In the genomic region with DNA sequence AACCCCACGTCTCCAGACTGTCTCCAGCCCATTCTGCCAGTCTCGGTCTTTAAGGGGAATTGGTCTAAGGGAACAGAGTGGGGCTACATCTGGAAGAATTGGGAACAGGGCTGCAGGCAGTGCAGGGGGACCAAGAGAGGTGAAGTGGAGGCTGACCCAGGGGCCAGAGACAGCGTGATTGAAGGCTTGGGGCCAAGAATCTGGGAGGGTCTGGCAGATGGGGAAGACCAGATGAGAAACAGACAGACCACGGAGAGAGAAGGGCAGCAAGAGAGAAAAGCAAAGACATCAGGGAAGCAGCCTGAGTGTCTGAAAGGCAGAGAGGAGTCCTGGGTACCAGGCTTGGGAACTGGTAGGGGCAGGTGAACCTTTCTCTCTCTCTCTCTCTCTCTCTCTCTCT, we compare ENCODE assay signal across 11 mouse cellular contexts. TPM values are rescaled to one million over a fixed set of nuclear protein-coding genes. Genes with fewer than 3 reads are reported as not detected.
DNase-seq lines count a peak whose midpoint lies in the region; ATAC-seq and TF ChIP-seq lines count a peak whose summit lies in the region.
"Had no signal": no experiment of that assay in that cellular context is flagged by ENCODE, and none has a peak within 500 bp of the region (broad histone marks: within the 10 kb centered on the region; RNA-seq: fewer than 3 reads in every experiment).

No protein-coding gene starts in this region.

- no peak for DNase-seq in heart, embryonic 10.5 days (ENCODE audit: low spot score)
- DNase-seq in heart, adult 11 months = no peak
- no peak for DNase-seq in thymus, adult 2 months
- no peak for DNase-seq in thymus, postnatal 0 days (ENCODE audit: low spot score)
- no peak for DNase-seq in thymus, postnatal 10 days (ENCODE audit: low spot score in 2 of 2)
- DNase-seq in ovary, postnatal 14 days (ENCODE audit: low spot score) = no peak

- peak overlapping the region; percentile 84 for H3K4me3 ChIP-seq in heart, embryonic 10.5 days
- peak overlapping the region; percentile 59 for H3K4me3 ChIP-seq in thymus, adult 2 months (ENCODE audit: control insufficient read depth, insufficient read depth, low read length)
- peak overlapping the region; percentile 68 for H3K4me3 ChIP-seq in limb, embryonic 15.5 days
- H3K4me3 ChIP-seq in stomach, embryonic 16.5 days (replicated peaks; ENCODE audit: low read length) = no peak overlapping the region; the same call in 1 of the 2 replicates

- no peaks in the 10 kb centered on the region for H3K27me3 ChIP-seq in heart, embryonic 10.5 days (ENCODE audit: insufficient read depth, poor library complexity, severe bottlenecking)
- no peaks in the 10 kb centered on the region; the same call in 1 of the 2 replicates for H3K27me3 ChIP-seq in thymus, adult 2 months (ENCODE audit: control insufficient read depth, insufficient read depth, low read length)
- no peaks in the 10 kb centered on the region for H3K27me3 ChIP-seq in limb, embryonic 15.5 days
- H3K27me3 ChIP-seq in stomach, embryonic 16.5 days (ENCODE audit: control insufficient read depth, insufficient read depth, low read length) = no peaks in the 10 kb centered on the region
- H3K27me3 ChIP-seq: Patski had no signal

- TF ChIP-seq POLR2A in thymus, adult 2 months (IDR thresholded peaks at IDR 0.05; ENCODE audit: control insufficient read depth, extremely low read depth, insufficient read depth, low read length, poor library complexity) = no peak

- H3K4me1 ChIP-seq in heart, embryonic 10.5 days = peaks cover 36% of the 10 kb centered on the region
- H3K4me1 ChIP-seq in thymus, adult 2 months (replicated peaks; ENCODE audit: control insufficient read depth, insufficient read depth, low read length) = peaks cover 23% of the 10 kb centered on the region
- peaks cover 17% of the 10 kb centered on the region for H3K4me1 ChIP-seq in limb, embryonic 15.5 days
- peaks cover 3% of the 10 kb centered on the region; the same call in 1 of the 2 replicates for H3K4me1 ChIP-seq in stomach, embryonic 16.5 days (ENCODE audit: control insufficient read depth, insufficient read depth, low read length)

- peak overlapping the region; percentile 97 for H3K4me2 ChIP-seq in limb, embryonic 15.5 days
- H3K4me2 ChIP-seq in stomach, embryonic 16.5 days (ENCODE audit: low read depth, low read length) = peak overlapping the region; percentile 96

- no peaks in the 10 kb centered on the region for H3K9me3 ChIP-seq in heart, embryonic 10.5 days
- no peaks in the 10 kb centered on the region for H3K9me3 ChIP-seq in limb, embryonic 15.5 days
- H3K9me3 ChIP-seq in stomach, embryonic 16.5 days (replicated peaks; ENCODE audit: control insufficient read depth, low read length) = no peaks in the 10 kb centered on the region
- H3K9me3 ChIP-seq: megakaryocyte, embryonic 14.5 days had no signal

- ATAC-seq in limb, embryonic 15.5 days (ENCODE audit: insufficient number of reproducible peaks, low FRiP score, low TSS enrichment, low read depth) = no peak
- no peak for ATAC-seq in stomach, embryonic 16.5 days (ENCODE audit: insufficient read depth, low FRiP score)
- ATAC-seq: Patski had no signal

- H3K9ac ChIP-seq in limb, embryonic 15.5 days = no peak overlapping the region
- peak overlapping the region; percentile 47 for H3K9ac ChIP-seq in stomach, embryonic 16.5 days (ENCODE audit: low read length)

- peak overlapping the region; percentile 52 for H3K27ac ChIP-seq in heart, embryonic 10.5 days
- H3K27ac ChIP-seq in thymus, adult 2 months (ENCODE audit: control insufficient read depth, insufficient read depth, low read length) = no peak overlapping the region
- H3K27ac ChIP-seq in limb, embryonic 15.5 days = no peak overlapping the region
- H3K27ac ChIP-seq in stomach, embryonic 16.5 days (ENCODE audit: low read length) = no peak overlapping the region

- peaks cover 65% of the 10 kb centered on the region for H3K36me3 ChIP-seq in heart, embryonic 10.5 days
- H3K36me3 ChIP-seq in thymus, adult 2 months (ENCODE audit: control insufficient read depth, insufficient read depth, low read length) = peaks cover 30% of the 10 kb centered on the region
- H3K36me3 ChIP-seq in limb, embryonic 15.5 days = peaks cover 65% of the 10 kb centered on the region
- peaks cover 13% of the 10 kb centered on the region for H3K36me3 ChIP-seq in stomach, embryonic 16.5 days (ENCODE audit: control insufficient read depth, insufficient read depth, low read length)

- 32% methylated on average over 4 of the region's 4 CpGs for WGBS in heart, embryonic 10.5 days
- 69% methylated on average over 4 of the region's 4 CpGs for WGBS in thymus, adult 2 months
- whole genome bisulfite sequencing in limb, embryonic 15.5 days = 16% methylated on average over 4 of the region's 4 CpGs
- 28% methylated on average over 4 of the region's 4 CpGs for WGBS in stomach, embryonic 16.5 days

- TF ChIP-seq CTCF in thymus, adult 2 months (IDR thresholded peaks at IDR 0.05; ENCODE audit: borderline replicate concordance, control insufficient read depth, extremely low read depth, insufficient read depth, low read length, poor library complexity) = no peak

RNA-seq across cellular contexts. Expression of a gene that starts 0.6 kb away (rescaled TPM):
- polyA plus RNA-seq in heart, embryonic 10.5 days (2016; fragmentation: Nextera tagmentation; extraction: Ambion mirVana) = not detected in 2 replicates
- not detected in 2 replicates for polyA plus RNA-seq in thymus, adult 2 months (2012; rRNA removed)
- not detected in 2 replicates for polyA plus RNA-seq in thymus, postnatal 0 days (2015; fragmentation: Nextera tagmentation; extraction: Ambion mirVana)
- polyA plus RNA-seq in limb, embryonic 15.5 days (2015; fragmentation: Nextera tagmentation; extraction: Ambion mirVana) = 0.99 TPM in 1 of 2 replicates, not detected in the other
- not detected in 2 replicates for polyA plus RNA-seq in stomach, embryonic 16.5 days (2015; fragmentation: Nextera tagmentation; extraction: Ambion mirVana)
- polyA plus RNA-seq: Patski; small intestine, adult 2 months had no signal

RNA-seq across cellular contexts. Expression of a gene that starts 1.0 kb away (rescaled TPM):
- polyA plus RNA-seq in heart, embryonic 10.5 days (2016; fragmentation: Nextera tagmentation; extraction: Ambion mirVana) = 2.5 and 4.4 TPM in 2 replicates
- polyA plus RNA-seq in thymus, adult 2 months (2012; rRNA removed) = 138 and 142 TPM in 2 replicates
- 5.2 and 5.4 TPM in 2 replicates for polyA plus RNA-seq in thymus, postnatal 0 days (2015; fragmentation: Nextera tagmentation; extraction: Ambion mirVana)
- polyA plus RNA-seq in limb, embryonic 15.5 days (2015; fragmentation: Nextera tagmentation; extraction: Ambion mirVana) = 3.7 and 4.2 TPM in 2 replicates
- 1.6 and 2.2 TPM in 2 replicates for polyA plus RNA-seq in stomach, embryonic 16.5 days (2015; fragmentation: Nextera tagmentation; extraction: Ambion mirVana)

RNA-seq across cellular contexts. Expression of a gene that starts 18.9 kb away (rescaled TPM):
- not detected in 2 replicates for polyA plus RNA-seq in heart, embryonic 10.5 days (2016; fragmentation: Nextera tagmentation; extraction: Ambion mirVana)
- 67.6 and 92.4 TPM in 2 replicates for polyA plus RNA-seq in thymus, adult 2 months (2012; rRNA removed)
- polyA plus RNA-seq in thymus, postnatal 0 days (2015; fragmentation: Nextera tagmentation; extraction: Ambion mirVana) = 82.4 and 117 TPM in 2 replicates
- not detected in 2 replicates for polyA plus RNA-seq in limb, embryonic 15.5 days (2015; fragmentation: Nextera tagmentation; extraction: Ambion mirVana)
- not detected in 2 replicates for polyA plus RNA-seq in stomach, embryonic 16.5 days (2015; fragmentation: Nextera tagmentation; extraction: Ambion mirVana)
- polyA plus RNA-seq: small intestine, adult 2 months had no signal

RNA-seq across cellular contexts. Expression of a gene that starts 22.3 kb away (rescaled TPM):
- 392 and 455 TPM in 2 replicates for polyA plus RNA-seq in heart, embryonic 10.5 days (2016; fragmentation: Nextera tagmentation; extraction: Ambion mirVana)
- polyA plus RNA-seq in thymus, adult 2 months (2012; rRNA removed) = 239 and 266 TPM in 2 replicates
- polyA plus RNA-seq in thymus, postnatal 0 days (2015; fragmentation: Nextera tagmentation; extraction: Ambion mirVana) = 387 and 424 TPM in 2 replicates
- 343 and 373 TPM in 2 replicates for polyA plus RNA-seq in limb, embryonic 15.5 days (2015; fragmentation: Nextera tagmentation; extraction: Ambion mirVana)
- polyA plus RNA-seq in stomach, embryonic 16.5 days (2015; fragmentation: Nextera tagmentation; extraction: Ambion mirVana) = 346 and 368 TPM in 2 replicates

RNA-seq across cellular contexts. Expression of a gene that starts 34.3 kb away (rescaled TPM):
- 7.7 and 8.3 TPM in 2 replicates for polyA plus RNA-seq in heart, embryonic 10.5 days (2016; fragmentation: Nextera tagmentation; extraction: Ambion mirVana)
- polyA plus RNA-seq in thymus, adult 2 months (2012; rRNA removed) = 8.7 and 9.8 TPM in 2 replicates
- 4.7 and 5.0 TPM in 2 replicates for polyA plus RNA-seq in thymus, postnatal 0 days (2015; fragmentation: Nextera tagmentation; extraction: Ambion mirVana)
- 5.8 and 6.1 TPM in 2 replicates for polyA plus RNA-seq in limb, embryonic 15.5 days (2015; fragmentation: Nextera tagmentation; extraction: Ambion mirVana)
- polyA plus RNA-seq in stomach, embryonic 16.5 days (2015; fragmentation: Nextera tagmentation; extraction: Ambion mirVana) = 8.2 and 9.0 TPM in 2 replicates

Comparison
In these comparisons a context has a peak if more than half of its experiments do, and no peak if none do; other contexts are left out.
1. RNA of a gene that starts 1.0 kb away (polyA plus RNA-seq): 138 to 142 TPM in thymus, adult 2 months; 5.2 to 5.4 TPM in thymus, postnatal 0 days, 2.5 to 4.4 TPM in heart, embryonic 10.5 days, 3.7 to 4.2 TPM in limb, embryonic 15.5 days and 1.6 to 2.2 TPM in stomach, embryonic 16.5 days; every median in the first group is over 10 times any median in the second.
2. RNA of a gene that starts 18.9 kb away (polyA plus RNA-seq): 67.6 to 92.4 TPM in thymus, adult 2 months and 82.4 to 117 TPM in thymus, postnatal 0 days; not detected in limb, embryonic 15.5 days, not detected in stomach, embryonic 16.5 days and not detected in heart, embryonic 10.5 days; every median in the first group is over 10 times any median in the second.